Mouse (Mus musculus): ENCODE results near the gene Rpa1.
"Not testable (repeated sequence)": the region's sequence is repeated elsewhere in the genome, so short reads cannot be mapped to it uniquely, and the experiment has no call there.

Rpa1 gene

GRCm38 (mm10) chr11:75286868-75287267 is 61.3 kb downstream of the Rpa1 start:
- DNase-seq (ENCODE audit: inconsistent ontology term): no peak

- no peak for DNase-seq (ENCODE audit: inconsistent ontology term)
Measured at GRCm38 (mm10) chr11:75285893-75286467, 62.1 kb downstream of the Rpa1 start.

GRCm38 (mm10) chr11:75283784-75284183 is 64.3 kb downstream of the Rpa1 start:
- DNase-seq (ENCODE audit: inconsistent ontology term): not testable (repeated sequence)

- DNase-seq (ENCODE audit: inconsistent ontology term): no peak
Measured at GRCm38 (mm10) chr11:75282496-75283120, 65.5 kb downstream of the Rpa1 start.

GRCm38 (mm10) chr11:75281380-75282256 is 66.5 kb downstream of the Rpa1 start:
- DNase-seq (ENCODE audit: inconsistent ontology term): no peak

- no peak for DNase-seq (ENCODE audit: inconsistent ontology term)
Measured at GRCm38 (mm10) chr11:75280435-75281001, 67.6 kb downstream of the Rpa1 start.

- peak; percentile 45 for DNase-seq (ENCODE audit: inconsistent ontology term)
Measured at GRCm38 (mm10) chr11:75280066-75280410, 68.1 kb downstream of the Rpa1 start.

- DNase-seq (ENCODE audit: inconsistent ontology term): peak; percentile 87
Measured at GRCm38 (mm10) chr11:75279342-75280065, 68.6 kb downstream of the Rpa1 start.

GRCm38 (mm10) chr11:75279013-75279341 is 69.1 kb downstream of the Rpa1 start:
- DNase-seq (ENCODE audit: inconsistent ontology term): no peak

- DNase-seq (ENCODE audit: inconsistent ontology term): no peak
Measured at GRCm38 (mm10) chr11:75278115-75278514, 70.0 kb downstream of the Rpa1 start.

- no peak for DNase-seq (ENCODE audit: inconsistent ontology term)
Measured at GRCm38 (mm10) chr11:75275035-75275434, 73.1 kb downstream of the Rpa1 start.

- DNase-seq (ENCODE audit: inconsistent ontology term): peak; percentile 69
Measured at GRCm38 (mm10) chr11:75273466-75273865, 74.7 kb downstream of the Rpa1 start.

GRCm38 (mm10) chr11:75270985-75271434 is 77.1 kb downstream of the Rpa1 start:
- peak; percentile 47 for DNase-seq (ENCODE audit: inconsistent ontology term)

GRCm38 (mm10) chr11:75270276-75270984 is 77.7 kb downstream of the Rpa1 start:
- DNase-seq (ENCODE audit: inconsistent ontology term): no peak

GRCm38 (mm10) chr11:75269213-75269612 is 78.9 kb downstream of the Rpa1 start:
- DNase-seq (ENCODE audit: inconsistent ontology term): no peak

- no peak for DNase-seq (ENCODE audit: inconsistent ontology term)
Measured at GRCm38 (mm10) chr11:75268492-75268891, 79.6 kb downstream of the Rpa1 start.

GRCm38 (mm10) chr11:75267826-75268281 is 80.3 kb downstream of the Rpa1 start:
- peak; percentile 41 for DNase-seq (ENCODE audit: inconsistent ontology term)

GRCm38 (mm10) chr11:75265545-75265944 is 82.6 kb downstream of the Rpa1 start:
- DNase-seq (ENCODE audit: inconsistent ontology term): no peak

- no peak for DNase-seq (ENCODE audit: inconsistent ontology term)
Measured at GRCm38 (mm10) chr11:75264550-75264949, 83.6 kb downstream of the Rpa1 start.

GRCm38 (mm10) chr11:75263964-75264312 is 84.2 kb downstream of the Rpa1 start:
- no peak for DNase-seq (ENCODE audit: inconsistent ontology term)

Data from Muller cell, postnatal 12 days (primary cell).